Mouse (Mus musculus): ENCODE measurements around the gene Chaf1a. TPM values are rescaled to one million over a fixed set of nuclear protein-coding genes. Genes with fewer than 3 reads are reported as not detected.

Chaf1a gene
- total RNA-seq, 2 experiments from 2014 or later: 1.6 to 2.0 TPM

DNA sequence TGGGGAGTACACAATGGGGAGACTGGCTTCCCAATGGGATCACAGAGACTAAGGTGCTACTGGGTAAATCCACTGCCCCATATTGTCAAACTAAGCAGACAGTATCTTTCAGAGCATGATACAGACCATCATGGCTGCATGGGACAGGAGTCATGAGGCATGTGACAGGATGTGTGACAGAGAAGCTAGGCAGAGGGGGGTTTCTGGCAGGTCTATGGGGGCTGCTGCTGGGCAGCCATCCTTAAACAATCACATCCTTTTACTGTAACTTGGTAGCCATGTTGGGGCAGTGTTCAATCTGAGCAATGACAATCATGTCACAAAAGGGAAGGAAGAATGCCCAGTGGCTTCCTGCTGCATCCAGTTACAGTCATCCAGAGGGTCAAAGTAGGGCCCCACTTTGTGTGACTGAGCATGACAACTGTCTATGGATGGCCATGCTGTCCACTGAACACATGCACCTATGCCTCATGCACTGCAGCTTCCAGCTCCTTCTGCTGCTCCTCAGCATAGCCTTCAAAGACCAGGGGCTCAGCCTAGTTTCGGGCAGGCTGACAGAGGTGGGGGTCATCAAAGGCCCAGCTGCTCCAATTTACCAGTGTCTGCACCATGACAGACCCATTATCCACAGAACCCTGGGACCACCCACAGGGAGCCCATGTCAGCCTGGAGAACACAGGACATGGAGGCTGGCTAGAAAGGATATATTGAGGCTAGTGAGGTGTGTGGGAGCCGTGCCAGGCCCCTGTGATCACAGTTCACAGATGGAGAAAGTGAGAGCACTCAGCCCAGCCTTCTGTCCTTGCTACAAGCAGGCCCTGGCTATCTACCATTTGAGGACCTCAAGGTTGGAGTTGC is 17.9 kb upstream of the Chaf1a start:
- no peak for DNase-seq (ENCODE audit: extremely low spot score in 1 of 2, low spot score in 2 of 2)
- peak overlapping the region; percentile 77 for H3K27ac ChIP-seq
- H3K4me3 ChIP-seq: no peak overlapping the region
- TF ChIP-seq CTCF (IDR thresholded peaks at IDR 0.05): no peak
- intact Hi-C loops (cut with DNase I): no loop called here

DNA sequence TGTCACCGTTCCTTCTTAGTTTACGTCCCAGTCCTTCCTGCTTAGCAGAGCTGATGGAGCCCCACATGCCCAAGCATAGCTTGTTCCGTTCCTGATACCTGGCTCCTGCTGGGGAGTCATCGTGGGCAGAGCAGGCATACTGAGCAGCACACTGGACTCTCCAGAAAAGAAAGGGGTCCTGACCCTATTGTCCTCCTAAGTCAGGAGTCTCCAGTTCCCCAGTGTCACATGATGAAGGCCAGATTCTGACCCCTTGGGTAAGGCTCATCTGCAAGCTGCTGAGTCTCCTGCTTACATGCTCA is 17.3 kb upstream of the Chaf1a start:
- TF ChIP-seq CTCF (IDR thresholded peaks at IDR 0.05): no peak
- H3K4me3 ChIP-seq: no peak overlapping the region
- intact Hi-C loops (cut with DNase I): no loop called here
- no peak for DNase-seq (ENCODE audit: extremely low spot score in 1 of 2, low spot score in 2 of 2)
- peak overlapping the region; percentile 77 for H3K27ac ChIP-seq

DNA sequence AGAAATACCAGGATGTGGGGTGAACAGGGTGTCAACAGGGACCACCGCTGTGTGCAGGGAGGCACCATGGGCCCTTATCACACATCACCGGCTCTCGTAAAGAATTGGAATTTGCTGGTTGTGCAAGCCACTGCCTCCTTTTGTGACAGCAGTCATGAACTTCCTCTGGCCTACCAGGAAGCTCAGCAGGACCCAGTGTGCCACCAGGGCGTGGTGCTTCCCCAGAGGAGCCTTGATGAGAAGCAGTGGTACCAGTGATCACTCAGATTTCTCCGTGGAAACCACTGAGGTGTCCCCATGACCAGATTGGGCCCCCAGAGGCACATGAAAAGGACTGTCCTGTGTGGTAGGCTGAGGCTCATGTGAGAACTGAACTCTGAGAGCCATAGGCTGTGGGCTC is 16.9 kb upstream of the Chaf1a start:
- Histone ChIP-seq H3K27ac (peak overlapping the region; percentile 77), H3K4me3 (no peak overlapping the region)
- DNase-seq (ENCODE audit: extremely low spot score in 1 of 2, low spot score in 2 of 2): no peak
- TF ChIP-seq CTCF (IDR thresholded peaks at IDR 0.05): no peak
- intact Hi-C loops (cut with DNase I): no loop called here

DNA sequence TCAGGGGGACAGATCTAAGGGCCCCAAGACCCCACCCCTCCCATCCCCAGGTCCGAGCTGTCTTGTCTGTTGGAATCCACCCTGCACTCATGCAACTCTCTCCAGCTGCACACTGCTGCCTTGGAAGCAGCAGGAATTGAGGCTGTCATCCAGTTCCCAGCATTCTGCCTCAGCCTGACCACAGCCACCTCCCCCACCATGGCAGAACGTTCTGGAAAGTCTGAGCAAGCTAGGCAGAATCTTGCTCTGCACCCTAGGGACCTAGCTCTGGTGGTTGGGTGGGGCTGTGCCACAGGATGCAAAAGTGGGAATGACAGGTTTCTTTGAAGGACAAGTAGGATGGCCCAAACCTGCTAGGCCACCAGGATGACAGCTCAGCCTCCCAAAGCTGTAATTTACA is 15.8 kb upstream of the Chaf1a start:
- Histone ChIP-seq H3K27ac (peak overlapping the region; percentile 4; the same call in 1 of the 2 replicates), H3K4me3 (no peak overlapping the region)
- no peak for TF ChIP-seq CTCF (IDR thresholded peaks at IDR 0.05)
- intact Hi-C loops (cut with DNase I): no loop called here
- DNase-seq (ENCODE audit: extremely low spot score in 1 of 2, low spot score in 2 of 2): no peak

DNA sequence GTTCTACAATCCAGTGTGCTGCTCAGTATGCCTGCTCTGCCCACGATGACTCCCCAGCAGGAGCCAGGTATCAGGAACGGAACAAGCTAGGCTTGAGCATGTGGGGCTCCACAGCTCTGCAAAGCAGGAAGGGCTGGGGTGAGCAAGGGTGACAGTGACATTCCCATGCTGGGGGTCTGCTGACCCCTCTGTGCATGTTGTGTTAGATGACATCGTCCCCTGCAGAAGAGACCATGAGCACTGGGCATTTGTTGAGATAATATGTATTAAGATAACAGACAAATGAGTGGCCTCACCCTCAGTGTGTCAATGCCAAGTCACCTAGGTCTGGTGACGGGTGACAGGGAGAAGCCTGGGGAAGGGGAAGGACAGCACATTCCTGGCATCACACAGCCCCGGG is 15.3 kb upstream of the Chaf1a start:
- intact Hi-C loops (cut with DNase I): no loop called here
- no peak for DNase-seq (ENCODE audit: extremely low spot score in 1 of 2, low spot score in 2 of 2)
- H3K4me3 ChIP-seq: no peak overlapping the region
- H3K27ac ChIP-seq: peak overlapping the region; percentile 4; the same call in 1 of the 2 replicates
- TF ChIP-seq CTCF (IDR thresholded peaks at IDR 0.05): no peak

DNA sequence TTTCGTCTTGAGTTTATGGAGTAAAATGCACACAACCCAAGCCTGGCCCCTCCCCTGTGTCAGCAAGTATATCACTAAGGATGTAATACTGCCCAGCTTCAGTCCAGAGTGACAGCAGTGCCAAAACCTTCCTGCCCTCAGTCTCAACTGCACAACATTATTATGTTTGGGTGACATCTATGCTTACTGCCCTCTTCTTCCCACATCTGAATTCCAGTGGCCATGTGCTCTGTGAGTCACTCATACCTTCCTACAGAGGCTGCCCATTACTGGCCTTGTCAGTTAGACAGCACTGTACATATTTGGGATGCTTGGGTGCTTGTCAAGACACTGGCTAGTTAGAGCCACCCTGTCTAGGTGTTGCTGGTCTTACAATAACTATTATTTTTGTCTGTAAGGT is 13.9 kb upstream of the Chaf1a start:
- no peak overlapping the region for H3K27ac ChIP-seq
- DNase-seq (ENCODE audit: extremely low spot score in 1 of 2, low spot score in 2 of 2): no peak
- no peak overlapping the region for H3K4me3 ChIP-seq
- TF ChIP-seq CTCF (IDR thresholded peaks at IDR 0.05): no peak
- intact Hi-C loops (cut with DNase I): no loop called here

DNA sequence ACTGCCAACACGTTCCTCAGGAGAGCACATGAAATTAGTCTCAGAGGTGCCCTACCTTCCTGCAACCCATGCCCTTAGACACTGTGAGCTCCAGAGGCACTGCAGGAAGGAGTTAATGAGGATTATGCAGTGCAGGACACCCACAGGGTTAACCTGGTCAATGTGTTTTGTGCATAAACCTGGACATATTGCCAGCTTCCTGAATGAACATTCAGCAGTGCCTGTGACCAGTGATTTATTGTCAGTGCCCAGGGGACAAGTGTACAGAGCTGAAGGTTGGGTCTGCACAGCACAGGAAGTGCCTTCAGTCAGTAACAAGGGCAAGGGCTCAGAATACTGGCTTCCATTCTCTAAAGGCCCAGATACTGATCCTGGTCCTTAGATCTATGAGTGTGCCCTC is 13.4 kb upstream of the Chaf1a start:
- intact Hi-C loops (cut with DNase I): no loop called here
- no peak overlapping the region for H3K27ac ChIP-seq
- no peak for DNase-seq (ENCODE audit: extremely low spot score in 1 of 2, low spot score in 2 of 2)
- TF ChIP-seq CTCF (IDR thresholded peaks at IDR 0.05): no peak
- no peak overlapping the region for H3K4me3 ChIP-seq

DNA sequence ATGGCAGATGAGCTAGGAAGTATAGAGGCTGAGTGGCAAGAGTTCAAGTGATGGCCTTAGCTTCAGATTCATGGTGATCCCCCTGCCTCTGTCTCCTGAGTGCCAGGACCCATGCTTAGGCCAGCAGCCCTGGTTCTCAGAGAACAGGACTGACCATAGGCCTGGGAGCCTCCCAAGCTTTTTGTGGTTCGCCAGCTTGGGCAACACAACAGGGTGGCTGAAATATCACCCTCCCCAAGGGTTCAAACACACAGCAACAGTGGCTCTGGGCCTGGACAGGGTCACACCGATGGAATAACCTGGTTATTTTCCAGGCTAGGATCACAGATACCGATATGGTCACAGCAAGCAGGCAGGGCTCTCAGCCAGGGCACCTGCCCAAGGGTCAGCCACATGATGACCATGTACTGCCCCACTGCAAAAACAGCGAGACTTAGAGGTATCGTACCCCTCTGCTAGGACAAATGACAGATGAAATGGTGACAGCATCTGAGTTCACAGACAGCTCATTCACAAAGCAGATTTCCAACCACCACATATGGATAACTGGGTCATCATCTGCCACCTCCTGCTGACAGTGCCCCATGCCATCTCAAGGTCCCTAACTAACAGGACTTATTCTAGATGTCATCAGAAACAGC is 12.3 kb upstream of the Chaf1a start:
- intact Hi-C loops (cut with DNase I): no loop called here
- peak overlapping the region; percentile 22; the same call in 1 of the 2 replicates for H3K27ac ChIP-seq
- no peak overlapping the region for H3K4me3 ChIP-seq
- TF ChIP-seq CTCF (IDR thresholded peaks at IDR 0.05): no peak
- no peak for DNase-seq (ENCODE audit: extremely low spot score in 1 of 2, low spot score in 2 of 2)

DNA sequence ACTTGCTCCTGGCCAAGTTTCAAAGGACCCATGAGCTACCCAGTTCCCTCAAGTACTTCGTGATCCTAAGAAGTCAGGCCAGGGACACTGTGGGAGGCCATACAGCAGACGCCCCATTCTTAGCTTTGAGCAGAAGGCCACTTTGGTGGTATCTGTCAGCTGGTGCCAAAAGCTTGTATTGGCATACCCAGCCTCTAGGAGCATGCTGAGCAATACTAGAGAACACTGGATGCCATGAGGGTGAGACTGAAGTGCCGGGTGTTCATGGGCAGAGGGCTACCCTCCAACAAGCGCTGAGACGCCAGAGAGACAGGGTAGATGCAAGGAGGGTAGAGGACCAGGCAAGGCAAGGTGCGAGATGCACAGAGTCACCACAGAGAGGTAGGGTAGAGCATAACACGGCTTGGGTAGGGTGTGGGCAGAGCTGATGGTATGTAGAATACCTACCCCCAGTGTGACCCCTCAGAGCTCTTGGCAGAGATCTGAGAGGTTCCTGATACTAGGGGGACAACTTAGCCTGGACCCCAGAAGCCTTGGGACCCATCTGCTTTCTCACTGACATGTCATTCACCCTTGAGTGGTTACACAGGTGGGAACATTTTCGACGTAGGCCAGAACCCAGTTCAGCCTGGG is 9.9 kb upstream of the Chaf1a start:
- Histone ChIP-seq H3K27ac (peak overlapping the region; percentile 47; the same call in 1 of the 2 replicates), H3K4me3 (no peak overlapping the region)
- DNase-seq (ENCODE audit: extremely low spot score in 1 of 2, low spot score in 2 of 2): no peak
- no peak for TF ChIP-seq CTCF (IDR thresholded peaks at IDR 0.05)
- intact Hi-C loops (cut with DNase I): no loop called here

DNA sequence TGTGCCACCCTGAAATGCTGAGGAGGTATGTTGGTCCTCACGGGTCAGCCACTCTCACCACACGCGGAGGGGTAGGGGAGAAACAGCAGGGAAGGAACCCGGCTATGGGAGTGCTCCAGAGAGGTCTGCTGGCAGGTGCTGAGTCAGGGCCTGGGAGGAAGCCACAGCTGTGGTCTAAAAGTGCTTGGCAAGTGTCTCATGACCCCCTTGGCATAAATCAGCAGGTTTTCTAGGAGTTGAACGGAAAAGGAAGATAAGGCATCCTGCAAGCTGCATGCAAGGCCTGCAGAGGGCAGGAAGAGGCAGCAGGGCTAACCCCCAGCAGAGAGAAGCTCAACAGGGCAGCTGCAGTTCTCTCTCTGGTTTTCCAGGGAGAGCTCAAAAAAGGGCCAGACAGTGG is 9.3 kb upstream of the Chaf1a start:
- no peak for DNase-seq (ENCODE audit: extremely low spot score in 1 of 2, low spot score in 2 of 2)
- Histone ChIP-seq H3K27ac (peak overlapping the region; percentile 47; the same call in 1 of the 2 replicates), H3K4me3 (no peak overlapping the region)
- intact Hi-C loops (cut with DNase I): no loop called here
- TF ChIP-seq CTCF (IDR thresholded peaks at IDR 0.05): peak; percentile 22; the same call in 1 of the 2 replicates

DNA sequence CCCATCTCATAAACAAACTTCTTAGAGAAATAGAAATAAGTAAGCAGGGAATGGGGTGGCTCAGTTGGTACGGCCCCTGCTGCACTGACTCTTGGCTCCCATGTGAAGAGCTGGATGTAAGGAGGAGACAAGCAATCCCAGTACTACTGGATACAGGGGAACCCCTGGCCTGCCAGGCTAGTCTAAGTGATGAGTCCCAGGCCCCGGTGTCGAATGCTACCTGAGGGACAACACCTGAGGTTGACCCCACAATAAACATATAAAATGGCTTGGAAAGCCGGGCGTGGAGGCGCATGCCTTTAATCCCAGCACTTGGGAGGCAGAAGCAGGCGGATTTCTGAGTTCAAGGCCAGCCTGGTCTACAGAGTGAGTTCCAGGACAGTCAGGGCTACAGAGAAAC is 8.8 kb upstream of the Chaf1a start:
- no peak for DNase-seq (ENCODE audit: extremely low spot score in 1 of 2, low spot score in 2 of 2)
- Histone ChIP-seq H3K4me3 (no peak overlapping the region), H3K27ac (no peak overlapping the region; the same call in 1 of the 2 replicates)
- intact Hi-C loops (cut with DNase I): no loop called here
- TF ChIP-seq CTCF (IDR thresholded peaks at IDR 0.05): no peak

DNA sequence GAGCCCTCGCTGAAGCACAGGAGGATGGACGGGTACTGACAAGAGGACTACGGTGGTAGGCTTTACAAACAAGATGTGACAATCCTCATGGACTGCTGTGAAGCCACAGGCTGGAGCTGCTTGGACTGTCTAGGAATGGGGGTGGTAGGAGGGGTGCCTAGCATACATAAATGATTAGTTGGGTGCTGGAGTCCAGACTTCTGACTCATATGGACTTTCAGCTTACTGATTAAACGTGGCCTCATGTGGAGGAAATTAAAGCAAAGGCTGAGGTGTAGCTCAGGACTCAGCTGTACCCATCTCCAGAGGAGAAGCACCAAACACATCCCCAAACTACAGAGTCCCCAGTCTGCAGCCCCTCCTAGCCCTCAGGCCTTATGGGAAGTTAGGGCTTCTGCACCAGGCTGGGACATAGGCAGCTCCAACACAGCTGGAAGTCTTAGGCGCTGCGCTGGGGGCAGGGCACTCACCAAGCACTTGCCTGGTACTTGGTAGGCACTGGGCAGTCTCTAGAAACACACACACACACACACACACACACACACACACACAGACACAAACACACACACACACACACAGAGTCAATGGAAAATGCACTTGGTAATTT is 8.0 kb upstream of the Chaf1a start:
- no peak for TF ChIP-seq CTCF (IDR thresholded peaks at IDR 0.05)
- no peak overlapping the region for H3K4me3 ChIP-seq
- H3K27ac ChIP-seq: no peak overlapping the region
- intact Hi-C loops (cut with DNase I): no loop called here
- DNase-seq (ENCODE audit: extremely low spot score in 1 of 2, low spot score in 2 of 2): no peak
